Mouse (Mus musculus): ENCODE measurements around the gene Safb2. TPM values are rescaled to one million over a fixed set of nuclear protein-coding genes. Genes with fewer than 3 reads are reported as not detected.

The Safb2 gene
- polyA plus RNA-seq, 1 experiment: 60.9 TPM

GRCm38 (mm10) chr17:56611323-56611722 is 26.9 kb upstream of the Safb2 start:
- Histone ChIP-seq H3K4me3 (ENCODE audit: insufficient read depth, low read length) (no peak overlapping the region), H3K27ac (ENCODE audit: insufficient read depth, low read length) (no peak overlapping the region), H3K4me1 (ENCODE audit: control insufficient read depth, insufficient read depth, low read length) (0 out of 2 replicates have a peak, but pooled peaks cover 6% of the 10 kb centered on the region)
- TF ChIP-seq CTCF (IDR thresholded peaks at IDR 0.05; ENCODE audit: borderline replicate concordance, insufficient read depth, low read length) (no peak), POLR2A (IDR thresholded peaks at IDR 0.05; ENCODE audit: low read depth, low read length) (0 out of 2 replicates have a peak, but pooled peaks have one; percentile 4)

GRCm38 (mm10) chr17:56609452-56610171 is 25.2 kb upstream of the Safb2 start, which contains the start of gene 2410015M20Rik:
Gene 2410015M20Rik (minus strand): TSS chr17:56609771.
- peak within 1 kb of the TSS; percentile 78 for H3K4me3 ChIP-seq (ENCODE audit: insufficient read depth, low read length)
- 0 out of 2 replicates have a peak, but pooled peaks cover 6% of the 10 kb centered on the region for H3K4me1 ChIP-seq (ENCODE audit: control insufficient read depth, insufficient read depth, low read length)
- TF ChIP-seq CTCF (IDR thresholded peaks at IDR 0.05; ENCODE audit: borderline replicate concordance, insufficient read depth, low read length): no peak
- TF ChIP-seq POLR2A (IDR thresholded peaks at IDR 0.05; ENCODE audit: low read depth, low read length): peak; percentile 81
- H3K27ac ChIP-seq (ENCODE audit: insufficient read depth, low read length): peak within 1 kb of the TSS; percentile 54

- Histone ChIP-seq H3K27ac (ENCODE audit: insufficient read depth, low read length) (no peak overlapping the region), H3K4me3 (ENCODE audit: insufficient read depth, low read length) (peak overlapping the region; percentile 65), H3K4me1 (ENCODE audit: control insufficient read depth, insufficient read depth, low read length) (0 out of 2 replicates have a peak, but pooled peaks cover 6% of the 10 kb centered on the region)
- no peak for TF ChIP-seq CTCF (IDR thresholded peaks at IDR 0.05; ENCODE audit: borderline replicate concordance, insufficient read depth, low read length)
- TF ChIP-seq POLR2A (IDR thresholded peaks at IDR 0.05; ENCODE audit: low read depth, low read length): no peak
Observed at GRCm38 (mm10) chr17:56608699-56609098, 24.3 kb upstream of the Safb2 start.

- 0 out of 2 replicates have a peak, but pooled peaks cover 6% of the 10 kb centered on the region for H3K4me1 ChIP-seq (ENCODE audit: control insufficient read depth, insufficient read depth, low read length)
- no peak for TF ChIP-seq CTCF (IDR thresholded peaks at IDR 0.05; ENCODE audit: borderline replicate concordance, insufficient read depth, low read length)
- TF ChIP-seq POLR2A (IDR thresholded peaks at IDR 0.05; ENCODE audit: low read depth, low read length): no peak
- no peak overlapping the region for H3K27ac ChIP-seq (ENCODE audit: insufficient read depth, low read length)
- no peak overlapping the region for H3K4me3 ChIP-seq (ENCODE audit: insufficient read depth, low read length)
Observed at GRCm38 (mm10) chr17:56607521-56608062, 23.2 kb upstream of the Safb2 start.

- Histone ChIP-seq H3K4me1 (ENCODE audit: control insufficient read depth, insufficient read depth, low read length) (0 out of 2 replicates have a peak, but pooled peaks cover 6% of the 10 kb centered on the region), H3K4me3 (ENCODE audit: insufficient read depth, low read length) (no peak overlapping the region), H3K27ac (ENCODE audit: insufficient read depth, low read length) (no peak overlapping the region)
- no peak for TF ChIP-seq CTCF (IDR thresholded peaks at IDR 0.05; ENCODE audit: borderline replicate concordance, insufficient read depth, low read length)
- no peak for TF ChIP-seq POLR2A (IDR thresholded peaks at IDR 0.05; ENCODE audit: low read depth, low read length)
Observed at GRCm38 (mm10) chr17:56605431-56605830, 21.0 kb upstream of the Safb2 start.

DNA sequence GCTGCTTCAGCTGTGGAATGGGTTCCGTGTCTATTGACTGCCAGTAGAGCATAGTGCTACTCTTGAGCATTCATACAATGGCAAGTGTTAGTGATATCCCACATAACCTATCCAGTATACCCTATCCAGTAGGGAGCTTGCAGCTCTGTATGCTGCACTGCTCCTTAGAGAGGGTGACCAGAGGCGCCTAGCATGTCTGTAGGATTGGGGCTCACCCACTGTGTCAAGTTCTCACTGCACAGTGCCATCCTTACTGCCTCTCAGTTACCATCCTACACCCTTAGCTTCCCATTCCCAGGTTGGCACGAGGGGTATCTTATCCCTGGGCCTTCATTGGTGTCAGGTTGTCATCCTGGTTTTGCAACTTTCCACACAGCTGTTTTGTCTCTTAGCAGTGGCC is 20.0 kb upstream of the Safb2 start:
- Histone ChIP-seq H3K27ac (ENCODE audit: insufficient read depth, low read length) (no peak overlapping the region), H3K4me3 (ENCODE audit: insufficient read depth, low read length) (no peak overlapping the region), H3K4me1 (ENCODE audit: control insufficient read depth, insufficient read depth, low read length) (0 out of 2 replicates have a peak, but pooled peaks cover 6% of the 10 kb centered on the region)
- no peak for TF ChIP-seq POLR2A (IDR thresholded peaks at IDR 0.05; ENCODE audit: low read depth, low read length)
- TF ChIP-seq CTCF (IDR thresholded peaks at IDR 0.05; ENCODE audit: borderline replicate concordance, insufficient read depth, low read length): no peak

DNA sequence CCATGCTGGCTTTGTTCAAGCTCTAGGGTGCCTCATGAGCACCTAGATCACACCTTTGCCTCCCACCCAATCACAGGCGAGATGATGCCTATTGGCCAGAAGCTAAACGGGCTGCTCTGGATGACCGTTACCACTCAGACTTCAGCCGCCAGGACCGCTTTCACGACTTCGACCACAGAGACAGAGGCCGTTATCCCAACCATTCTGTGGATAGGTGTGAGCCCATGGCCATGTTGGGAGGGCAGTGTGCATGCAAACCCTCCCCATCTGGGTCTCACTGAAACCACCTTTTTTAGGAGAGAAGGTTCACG is 19.6 kb upstream of the Safb2 start:
- Histone ChIP-seq H3K4me3 (ENCODE audit: insufficient read depth, low read length) (no peak overlapping the region), H3K4me1 (ENCODE audit: control insufficient read depth, insufficient read depth, low read length) (0 out of 2 replicates have a peak, but pooled peaks cover 6% of the 10 kb centered on the region), H3K27ac (ENCODE audit: insufficient read depth, low read length) (no peak overlapping the region)
- TF ChIP-seq CTCF (IDR thresholded peaks at IDR 0.05; ENCODE audit: borderline replicate concordance, insufficient read depth, low read length): no peak
- no peak for TF ChIP-seq POLR2A (IDR thresholded peaks at IDR 0.05; ENCODE audit: low read depth, low read length)

DNA sequence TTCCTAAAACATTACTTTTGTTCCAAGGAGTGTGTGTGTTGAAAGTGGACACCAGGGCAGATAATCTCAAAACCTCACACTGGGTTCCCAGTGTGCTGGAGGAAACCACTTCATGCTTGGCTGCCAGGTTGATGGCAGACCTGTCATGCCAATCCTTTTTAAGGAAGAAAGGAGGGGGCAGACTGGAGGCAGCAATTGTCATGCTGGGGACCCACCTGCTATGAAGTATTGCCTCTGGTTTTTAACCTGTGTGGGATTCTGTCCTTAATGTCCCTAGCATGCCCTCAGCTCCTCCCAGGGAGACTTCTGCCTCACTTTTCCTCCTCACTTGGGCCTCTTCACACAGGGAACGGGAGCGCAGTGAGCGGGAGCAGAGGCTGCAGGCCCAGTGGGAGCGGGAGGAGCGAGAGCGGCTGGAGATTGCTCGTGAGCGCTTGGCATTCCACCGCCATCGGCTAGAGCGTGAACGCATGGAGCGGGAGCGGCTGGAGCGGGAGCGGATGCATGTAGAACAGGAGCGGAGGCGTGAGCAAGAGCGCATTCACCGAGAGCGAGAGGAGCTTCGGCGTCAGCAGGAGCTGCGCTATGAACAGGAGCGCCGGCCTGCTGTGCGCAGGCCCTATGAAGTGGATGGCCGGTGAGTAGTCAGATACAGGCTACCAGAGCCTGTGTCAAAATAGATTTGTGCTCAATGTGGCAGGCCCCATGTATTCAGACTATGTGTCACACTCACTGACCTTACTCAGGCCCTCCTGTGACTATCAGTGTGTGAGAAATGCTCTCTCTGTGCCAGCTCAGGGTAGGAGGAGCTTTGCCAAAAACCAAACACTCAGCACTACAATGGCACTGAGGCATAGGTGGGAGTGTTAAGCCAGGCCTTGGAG is 19.0 kb upstream of the Safb2 start:
- H3K4me3 ChIP-seq (ENCODE audit: insufficient read depth, low read length): no peak overlapping the region
- TF ChIP-seq CTCF (IDR thresholded peaks at IDR 0.05; ENCODE audit: borderline replicate concordance, insufficient read depth, low read length): no peak
- no peak for TF ChIP-seq POLR2A (IDR thresholded peaks at IDR 0.05; ENCODE audit: low read depth, low read length)

GRCm38 (mm10) chr17:56593527-56594271 is 9.3 kb upstream of the Safb2 start:
- Histone ChIP-seq H3K4me1 (ENCODE audit: control insufficient read depth, insufficient read depth, low read length) (no peaks in the 10 kb centered on the region), H3K27ac (ENCODE audit: insufficient read depth, low read length) (no peak overlapping the region), H3K4me3 (ENCODE audit: insufficient read depth, low read length) (no peak overlapping the region)
- TF ChIP-seq CTCF (IDR thresholded peaks at IDR 0.05; ENCODE audit: borderline replicate concordance, insufficient read depth, low read length) (no peak), POLR2A (IDR thresholded peaks at IDR 0.05; ENCODE audit: low read depth, low read length) (no peak)

More for the DNA sequence above, 19.0 kb upstream of the Safb2 start:
- Histone ChIP-seq H3K27ac (ENCODE audit: insufficient read depth, low read length) (no peak overlapping the region), H3K4me1 (ENCODE audit: control insufficient read depth, insufficient read depth, low read length) (0 out of 2 replicates have a peak, but pooled peaks cover 4% of the 10 kb centered on the region)
